Mouse (Mus musculus) kidney, adult 18-20 months (tissue): ENCODE results near the gene Kcne2.

ENCODE experiments used
- DNase-seq: peaks from one replicate; pipeline ENCODE4 v3.0.0; 2021

Kcne2 gene

DNA sequence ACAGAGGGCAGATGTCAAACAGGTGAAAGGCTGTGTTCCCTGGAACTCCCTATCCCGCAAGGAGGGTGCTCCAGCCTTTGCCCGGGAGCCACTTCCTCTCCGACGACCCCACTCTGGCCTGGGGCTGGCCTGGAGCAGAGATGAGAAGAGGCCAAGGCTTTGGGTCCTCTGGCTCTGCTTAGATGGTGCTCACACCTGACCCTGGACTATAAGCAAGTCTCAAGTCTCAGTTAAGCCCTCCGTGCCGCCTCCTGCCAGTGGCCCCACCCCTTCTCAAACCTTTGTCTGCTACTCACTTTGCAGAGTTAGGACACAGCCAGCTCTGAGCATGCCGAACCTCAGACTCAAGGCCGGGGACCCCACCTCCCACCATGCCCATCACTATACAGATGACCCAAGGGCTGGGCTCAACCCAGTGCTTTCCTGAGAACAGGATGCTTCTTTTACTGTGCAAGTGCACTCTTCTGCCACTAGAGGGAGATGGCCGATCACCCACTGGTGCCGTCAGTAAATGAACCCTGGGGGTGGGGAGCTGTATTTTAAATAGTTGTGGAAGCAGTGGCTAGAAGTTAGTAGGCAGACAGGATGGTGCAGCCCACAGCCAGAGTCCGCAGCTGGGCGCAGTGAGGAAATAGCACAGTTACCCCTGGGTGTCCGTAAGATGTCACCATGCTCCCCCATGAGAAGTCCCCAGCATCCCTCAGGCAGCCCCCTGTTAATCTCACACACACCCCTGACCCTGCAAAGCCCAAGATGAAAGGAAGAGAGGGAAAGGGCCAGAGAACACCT, 22.0 kb downstream of the Kcne2 start:
- peak; percentile 40 for DNase-seq

DNA sequence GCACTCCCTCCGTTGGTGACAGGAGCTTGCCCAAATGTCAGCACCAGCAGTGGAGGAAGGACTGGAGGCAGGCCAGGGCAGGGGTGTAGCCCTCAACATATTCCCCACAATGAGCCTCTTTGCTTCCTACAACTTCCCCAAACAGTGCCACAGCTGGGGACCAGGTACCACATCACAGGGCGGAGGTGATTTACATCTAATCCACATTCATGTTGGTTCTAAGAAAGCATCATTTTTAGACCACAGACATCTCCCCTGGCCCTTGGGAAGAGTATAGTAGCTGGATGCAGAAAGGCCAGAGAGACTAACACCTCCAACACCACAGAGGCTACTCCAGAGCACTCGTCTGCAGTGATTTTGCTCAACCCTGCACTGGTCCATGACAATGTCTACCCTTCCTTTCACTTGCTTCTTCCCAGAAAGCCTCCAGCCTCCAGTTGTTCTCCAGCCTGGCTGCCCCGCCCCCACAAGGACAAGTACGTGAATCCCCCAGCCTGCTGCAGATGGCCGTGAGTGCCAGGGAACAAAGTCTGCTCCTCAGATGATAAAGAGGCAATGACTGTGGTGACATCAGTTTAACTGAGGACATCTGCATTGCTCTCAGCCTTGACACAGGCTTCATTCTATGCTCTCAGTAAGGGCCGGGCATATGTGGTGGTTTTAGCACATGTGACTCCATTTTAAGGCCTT, 24.0 kb downstream of the Kcne2 start:
- no peak for DNase-seq

DNA sequence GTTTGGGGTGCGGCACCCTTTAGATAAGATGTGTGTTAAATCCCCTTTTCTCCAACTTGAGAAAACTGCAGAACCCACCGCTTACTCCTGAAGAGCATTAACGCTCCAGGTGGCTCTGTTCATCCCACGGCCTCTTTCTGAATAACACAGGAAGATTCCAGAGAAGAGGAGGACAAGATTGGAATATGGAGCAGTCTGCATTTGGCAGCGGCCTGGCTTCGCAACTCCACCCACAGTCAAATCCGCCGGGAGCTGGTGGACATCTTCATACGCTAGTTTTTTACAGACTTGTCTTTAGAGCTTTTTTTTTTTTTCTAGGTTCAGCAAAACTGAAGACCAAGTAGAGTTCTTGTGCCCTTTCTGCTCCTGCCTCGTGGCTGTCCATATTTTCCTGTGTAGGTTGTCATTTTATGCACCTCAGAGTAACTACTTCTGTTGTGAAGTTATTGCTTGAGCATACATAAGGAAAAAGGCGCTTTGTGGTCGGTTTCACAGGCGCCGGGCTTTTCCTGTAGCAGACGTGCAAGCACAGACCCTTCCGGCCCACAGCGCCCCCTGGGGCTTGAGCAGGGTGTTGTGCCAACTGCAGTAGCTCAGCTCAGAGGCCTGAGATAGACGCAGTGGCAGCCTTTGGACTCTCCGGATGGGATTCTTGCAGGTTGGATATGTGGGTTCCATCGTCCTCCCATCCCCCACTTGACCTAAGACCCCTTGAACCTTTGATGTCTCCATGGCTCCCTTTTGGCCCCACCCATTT, 27.3 kb downstream of the Kcne2 start:
- DNase-seq = peak; percentile 33

DNA sequence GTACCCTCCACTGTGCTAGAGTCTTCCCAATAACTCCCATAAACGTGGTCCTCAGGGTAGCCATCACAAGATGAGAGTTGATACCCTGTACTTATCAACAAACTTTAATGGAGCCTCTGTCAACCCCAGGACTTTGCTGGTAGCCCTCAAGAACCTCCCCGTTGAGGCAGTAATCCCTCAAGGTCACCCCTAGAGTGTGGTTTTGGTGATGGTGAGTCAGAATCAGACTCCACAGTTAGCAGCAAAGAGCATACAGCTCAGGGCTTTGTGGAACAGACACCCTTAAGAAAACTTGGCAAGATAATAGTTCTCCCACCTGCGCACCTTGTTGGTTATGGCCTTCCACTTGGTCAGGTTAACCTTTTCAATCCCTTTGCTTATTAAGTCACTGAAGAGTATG, 28.2 kb downstream of the Kcne2 start:
- no peak for DNase-seq

DNA sequence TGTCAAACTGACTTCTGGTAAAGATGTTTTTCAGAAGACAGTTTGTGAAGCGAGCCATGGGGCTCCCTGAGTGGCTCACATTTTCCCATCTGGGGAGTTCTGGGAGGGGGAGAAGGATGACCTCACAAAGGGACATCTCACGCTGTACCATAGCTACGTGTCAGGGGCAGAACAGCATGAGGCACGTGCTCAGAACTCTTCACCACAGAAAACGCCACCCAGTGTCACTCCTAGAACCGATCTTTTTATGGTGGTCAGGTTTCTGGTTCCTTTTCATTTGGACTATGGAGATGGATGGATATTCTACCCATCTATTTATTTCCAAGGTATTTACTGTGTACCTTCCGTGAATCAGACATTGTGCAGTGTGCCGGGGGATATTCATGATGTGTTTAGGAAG, 29.2 kb downstream of the Kcne2 start, which contains the start of gene Fam243:
Fam243 (minus strand) TSS at position 101 of the 400 bp plus-strand sequence.
- no peak for DNase-seq

DNA sequence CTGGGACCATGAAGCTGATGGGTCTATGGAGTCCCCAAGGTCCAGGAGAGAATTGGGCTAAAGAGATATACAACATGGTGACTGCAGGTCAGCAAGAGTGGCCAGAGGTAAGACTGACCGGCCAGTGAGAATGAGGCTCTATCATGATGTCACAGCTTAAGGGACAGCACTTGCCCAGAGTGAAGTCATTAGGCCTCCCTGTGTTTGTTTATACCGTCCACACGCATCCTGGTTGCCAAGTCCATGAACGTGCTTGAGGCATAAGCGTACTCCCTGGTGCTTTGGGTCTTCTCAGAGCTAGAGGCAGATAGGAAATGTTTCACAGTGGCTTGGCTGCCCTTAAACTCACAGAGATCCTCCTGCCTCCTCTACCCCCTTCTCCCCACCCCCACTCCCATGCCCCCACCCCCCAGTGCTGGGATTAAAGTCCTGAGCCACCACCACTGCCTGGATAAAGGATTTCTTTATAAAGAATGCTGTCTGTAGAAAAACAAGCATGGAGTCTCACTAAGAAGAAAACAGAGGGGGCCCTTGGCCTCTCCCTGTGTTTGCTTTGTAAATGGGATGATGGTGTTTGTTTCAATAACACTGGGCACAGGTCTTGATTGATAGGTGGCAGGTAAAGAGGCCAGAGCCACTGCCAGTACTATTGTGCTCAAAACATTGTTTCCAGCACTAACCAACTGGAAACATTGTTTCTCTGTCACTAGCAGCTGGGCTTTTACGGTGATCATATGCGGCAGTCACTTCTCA, 32.3 kb downstream of the Kcne2 start:
- DNase-seq = no peak

DNA sequence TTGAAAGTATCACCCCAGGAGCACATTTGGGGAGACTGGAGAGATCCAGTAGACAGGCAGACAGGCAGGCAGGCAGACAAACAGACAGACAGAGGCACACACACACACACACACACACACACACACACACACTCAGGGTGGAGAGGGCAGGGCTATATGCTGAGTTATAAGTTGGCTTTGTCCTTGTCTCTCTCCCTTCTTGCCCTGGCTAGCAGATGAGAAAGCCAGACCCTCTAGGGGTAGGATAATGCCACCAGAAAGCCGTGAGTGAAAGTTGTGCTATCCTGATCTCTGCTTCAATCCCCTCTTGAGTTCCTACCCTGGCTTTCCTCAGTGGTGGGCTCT, 32.8 kb downstream of the Kcne2 start:
- DNase-seq = no peak

DNA sequence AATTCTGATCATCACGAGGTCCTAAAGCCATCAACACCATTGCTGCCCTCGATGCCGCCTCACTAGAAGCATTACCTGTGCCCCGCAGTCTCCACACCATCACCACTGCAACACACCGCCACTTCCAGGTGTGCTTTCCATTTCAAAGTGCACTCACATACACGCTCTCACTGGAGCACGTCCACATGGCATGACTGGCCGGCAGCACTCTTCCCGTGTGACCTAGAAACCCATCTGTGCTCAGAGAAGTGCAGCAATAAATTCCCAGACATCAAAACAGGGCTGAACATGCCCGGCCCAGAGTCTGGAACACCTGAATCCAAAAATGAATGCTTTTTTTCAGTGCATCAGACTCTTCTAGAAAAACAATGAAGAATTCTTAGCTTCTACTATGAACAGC, 35.7 kb downstream of the Kcne2 start:
- DNase-seq = no peak

DNA sequence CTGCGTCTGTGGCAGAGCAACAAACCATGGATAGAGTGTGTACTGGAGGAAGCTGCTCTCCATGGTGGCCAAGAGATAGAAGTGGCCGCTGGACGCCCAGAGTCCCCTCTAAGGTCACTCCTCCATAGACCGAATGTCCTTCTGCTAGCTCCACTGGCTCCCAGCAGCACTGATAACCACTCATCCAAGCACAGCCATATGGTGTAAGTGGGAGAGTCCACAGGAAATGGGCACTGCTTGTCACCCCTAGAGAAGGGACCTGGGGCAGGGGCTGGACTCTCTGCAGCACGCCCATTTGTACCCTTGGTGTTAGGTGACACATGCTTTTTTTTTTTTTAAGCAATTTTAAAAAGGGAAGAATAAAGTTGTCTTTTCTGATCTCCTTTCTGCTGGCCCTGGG, 38.8 kb downstream of the Kcne2 start:
- no peak for DNase-seq

DNA sequence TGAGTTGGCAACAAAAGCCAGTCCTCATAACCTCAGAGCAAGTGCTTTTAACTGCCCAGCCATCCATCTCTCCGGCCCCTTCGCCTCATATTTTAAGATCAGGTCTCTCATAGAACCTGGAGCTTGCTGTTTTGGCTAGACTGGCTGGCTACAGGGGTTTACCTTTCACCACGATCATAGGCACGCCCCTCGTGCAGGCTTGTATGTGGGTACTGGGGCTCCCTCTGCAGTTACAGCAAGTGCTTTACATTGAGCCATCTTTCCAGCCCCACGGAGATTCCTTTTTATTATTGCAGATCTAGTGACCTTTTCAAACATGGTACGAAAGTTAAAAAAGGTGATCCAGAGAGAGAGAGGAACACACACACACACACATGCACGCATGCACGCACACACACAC, 42.4 kb downstream of the Kcne2 start:
- no peak for DNase-seq

DNA sequence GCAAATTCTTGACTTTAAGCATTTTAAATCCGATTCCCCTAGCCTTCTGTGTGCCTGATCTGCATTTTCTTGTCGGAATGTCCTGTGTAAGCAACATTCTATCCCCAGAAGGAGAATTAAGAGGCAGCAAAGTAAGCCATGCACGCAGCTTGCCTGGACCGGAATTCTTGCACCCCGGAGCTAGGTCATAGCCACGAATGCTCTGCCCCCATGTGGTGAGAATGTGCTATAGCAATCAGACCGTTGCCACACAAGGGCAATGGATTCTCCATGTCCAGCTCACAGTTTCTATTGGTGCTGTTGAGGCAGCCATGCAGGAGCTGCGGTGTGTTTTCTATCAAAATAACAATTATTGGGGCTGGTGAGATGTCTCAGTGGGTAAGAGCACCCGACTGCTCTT, 44.1 kb downstream of the Kcne2 start:
- DNase-seq = peak; percentile 83

DNA sequence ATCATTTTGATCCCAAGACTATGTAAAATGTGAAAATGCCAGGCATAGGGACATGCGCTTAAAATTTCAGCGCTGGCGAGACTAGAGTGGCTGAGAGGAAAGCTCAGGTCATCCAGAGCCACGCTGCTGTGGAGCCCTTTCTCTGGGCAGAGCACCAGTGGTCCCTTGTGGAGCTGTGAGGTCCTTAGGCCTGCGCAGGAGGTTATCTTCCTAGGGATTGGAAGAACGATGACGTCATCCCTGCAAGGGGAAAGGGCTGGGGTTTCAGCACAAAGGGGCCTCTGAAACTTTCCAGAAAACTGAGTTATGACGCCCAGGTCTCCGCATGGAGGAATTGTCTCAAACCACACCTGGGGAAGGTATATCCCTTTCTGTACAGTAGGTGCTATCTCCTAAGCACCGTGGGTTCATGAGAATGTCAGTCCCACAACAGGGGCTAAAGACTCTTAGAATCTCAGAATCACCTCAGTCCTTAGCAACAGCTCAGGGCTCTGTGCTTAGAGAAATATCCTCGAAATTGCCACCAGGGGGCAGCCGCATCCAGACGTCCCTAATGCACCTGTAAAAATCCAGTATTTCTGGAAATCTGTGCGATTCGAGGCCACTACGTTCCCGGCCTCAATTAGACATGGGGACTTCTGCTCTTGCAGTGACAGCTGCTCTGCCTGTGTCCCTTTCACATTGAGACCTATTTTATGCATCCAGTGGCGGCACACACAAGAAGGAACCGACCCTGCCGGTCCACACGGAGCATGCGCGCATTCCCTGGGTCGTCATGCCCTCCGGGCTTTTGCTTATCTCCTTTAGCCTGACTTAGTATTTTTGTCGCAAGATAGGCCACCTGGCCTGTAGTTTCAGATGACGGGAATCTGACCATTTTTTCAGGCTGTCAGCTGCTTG, 48.7 kb downstream of the Kcne2 start:
- peak; percentile 71 for DNase-seq

DNA sequence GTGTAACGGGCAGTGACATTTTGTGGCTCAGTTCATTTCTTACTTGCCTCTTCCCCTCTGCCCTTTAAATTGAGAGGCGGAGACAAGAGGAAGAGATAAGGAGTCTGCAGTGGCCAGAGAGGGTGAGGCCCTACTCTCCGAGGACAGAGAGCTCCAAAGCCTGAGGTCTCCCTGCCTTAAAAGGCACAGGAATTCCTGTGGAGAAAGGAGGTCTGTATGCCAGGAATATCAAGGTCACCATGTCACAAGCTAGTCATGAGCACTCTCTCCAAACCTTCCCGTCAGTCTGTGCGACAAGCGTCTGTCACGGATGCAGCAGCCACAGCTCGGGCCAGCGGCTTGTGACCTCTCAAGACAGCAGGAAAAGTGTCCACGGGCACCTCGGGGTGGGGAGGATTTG, 53.0 kb downstream of the Kcne2 start:
- no peak for DNase-seq

DNA sequence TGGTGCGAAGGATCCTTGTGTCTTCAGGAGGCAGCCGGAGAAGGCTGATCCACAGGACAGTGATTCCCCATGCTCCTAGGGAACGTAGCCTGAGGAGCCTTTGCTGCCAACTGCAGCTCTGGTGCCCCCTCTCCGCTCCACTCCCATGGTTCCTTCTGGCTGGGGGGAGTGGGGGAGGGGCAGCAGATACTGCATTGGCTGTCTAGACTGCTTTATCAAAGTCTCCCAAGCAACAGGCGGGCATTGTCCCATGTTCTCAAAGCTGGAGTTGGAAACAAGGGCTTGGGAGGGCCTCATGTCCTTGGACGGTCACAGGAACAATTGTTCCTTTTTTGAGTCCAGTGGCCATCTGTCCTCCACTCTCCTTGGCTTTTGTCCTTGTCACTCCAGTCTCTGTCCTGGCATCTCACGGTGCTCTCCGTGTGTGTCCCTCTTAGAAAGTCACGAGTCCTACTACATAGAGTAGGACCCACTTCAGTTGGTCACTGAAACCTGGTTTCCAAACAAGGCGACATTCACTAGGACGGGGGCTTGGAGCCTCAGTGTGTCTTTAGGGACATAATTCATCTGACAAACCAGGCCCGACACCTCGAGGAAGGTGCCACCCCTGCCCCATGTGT, 54.2 kb downstream of the Kcne2 start:
- DNase-seq = no peak
